Mouse (Mus musculus) spleen, adult 2 months (tissue): ENCODE results near the gene Robo1. TPM values are rescaled to one million over a fixed set of nuclear protein-coding genes. Genes with fewer than 3 reads are reported as not detected.

Source experiments
- DNase-seq, 2 experiments: peaks; one replicate each; pipeline versions ENCODE4 v3.0.0 to v3.0.0-alpha.2; 2012 to 2021; ENCODE audit warnings: low spot score in 2 of 2, low read depth in 1 of 2
- H3K27ac ChIP-seq: fragments of 200-500 bp; 2 replicates; pipeline ENCODE4 v1.5.1; 2012; ENCODE audit warnings: low read length, inconsistent platforms; ENCODE audit not compliant: insufficient read depth
- H3K27me3 ChIP-seq: fragments of 200-500 bp; 2 replicates; pipeline ENCODE4 v1.6.1; 2012; ENCODE audit warnings: mild to moderate bottlenecking, moderate library complexity, low read length, inconsistent platforms; ENCODE audit not compliant: control insufficient read depth, insufficient read depth
- H3K36me3 ChIP-seq: fragments of 200-500 bp; 2 replicates; pipeline ENCODE4 v1.6.1; 2012; ENCODE audit warnings: mild to moderate bottlenecking, low read length, inconsistent platforms; ENCODE audit not compliant: control insufficient read depth, insufficient read depth
- H3K4me1 ChIP-seq: fragments of 200-500 bp; 2 replicates; pipeline ENCODE4 v1.6.1; 2011; ENCODE audit warnings: inconsistent platforms; ENCODE audit not compliant: control insufficient read depth, insufficient read depth, insufficient read length
- H3K4me3 ChIP-seq: fragments of 200-500 bp; 2 replicates; pipeline ENCODE4 v1.5.1; 2011; ENCODE audit warnings: mild to moderate bottlenecking, inconsistent platforms; ENCODE audit not compliant: insufficient read depth, insufficient read length; ENCODE audit errors: extremely low read depth
- CTCF ChIP-seq: fragments of 200-500 bp; IDR thresholded peaks from 2 replicates; pipeline ENCODE4 v1.5.1; 2011; ENCODE audit warnings: mild to moderate bottlenecking, inconsistent platforms; ENCODE audit not compliant: insufficient read depth, insufficient read length, insufficient replicate concordance; ENCODE audit errors: extremely low read depth
- POLR2A ChIP-seq: fragments of 200-500 bp; IDR thresholded peaks from 2 replicates; pipeline ENCODE4 v1.6.1; 2011; ENCODE audit warnings: low read depth, low read length, inconsistent platforms
- WGBS: fragments of 180-500 bp; shearing (Covaris S2); methylation state at CpG from one replicate; pipeline ENCODE4 v1.1.7; 2018; 5-methylcytosine and 5-hydroxymethylcytosine counted together
- polyA plus RNA-seq: library from polyadenylated mRNA; depleted of rRNA; stranded (reverse); fragments of >200 nt; gene quantifications from 2 replicates; pipeline ENCODE4 v1.2.3, GENCODE M21; 2012

Robo1 gene
- polyA plus RNA-seq, 1 experiment = 1.4 TPM

GRCm38 (mm10) chr16:72930871-72931270, 622.8 kb downstream of the Robo1 start:
- no peaks in the 10 kb centered on the region for H3K4me1 ChIP-seq
- H3K27ac ChIP-seq = no peak overlapping the region
- no peaks in the 10 kb centered on the region for H3K36me3 ChIP-seq
- H3K27me3 ChIP-seq = no peaks in the 10 kb centered on the region
- no peak overlapping the region for H3K4me3 ChIP-seq
- WGBS = 67% methylated on average over 4 of the region's 4 CpGs
- no peak for DNase-seq
- TF ChIP-seq CTCF = no peak
- no peak for TF ChIP-seq POLR2A

- no peak overlapping the region for H3K27ac ChIP-seq
- no peaks in the 10 kb centered on the region for H3K4me1 ChIP-seq
- H3K36me3 ChIP-seq = no peaks in the 10 kb centered on the region
- no peak overlapping the region for H3K4me3 ChIP-seq
- no peaks in the 10 kb centered on the region for H3K27me3 ChIP-seq
- no peak for DNase-seq
- no peak for TF ChIP-seq CTCF
Observed at GRCm38 (mm10) chr16:72934908-72935307, 626.8 kb downstream of the Robo1 start.

- H3K36me3 ChIP-seq = no peaks in the 10 kb centered on the region
- DNase-seq = no peak
- H3K27ac ChIP-seq = no peak overlapping the region
- no peaks in the 10 kb centered on the region for H3K4me1 ChIP-seq
- no peak overlapping the region for H3K4me3 ChIP-seq
- WGBS = 79% methylated on average over 3 of the region's 3 CpGs
- H3K27me3 ChIP-seq = no peaks in the 10 kb centered on the region
- no peak for TF ChIP-seq POLR2A
- no peak for TF ChIP-seq CTCF
Observed at GRCm38 (mm10) chr16:72937183-72937582, 629.1 kb downstream of the Robo1 start.

- WGBS = 86% methylated on average over 3 of the region's 3 CpGs
Observed at GRCm38 (mm10) chr16:72939862-72940261, 631.8 kb downstream of the Robo1 start.

GRCm38 (mm10) chr16:72940786-72941185, 632.7 kb downstream of the Robo1 start:
- Histone ChIP-seq H3K4me1 (no peaks in the 10 kb centered on the region), H3K27me3 (no peaks in the 10 kb centered on the region), H3K36me3 (no peaks in the 10 kb centered on the region), H3K27ac (no peak overlapping the region), H3K4me3 (no peak overlapping the region)
- WGBS = 94% methylated on average over 8 of the region's 8 CpGs
- TF ChIP-seq POLR2A = no peak
- TF ChIP-seq CTCF = no peak
- DNase-seq = no peak

More at GRCm38 (mm10) chr16:72939862-72940261, 631.8 kb downstream of the Robo1 start:
- no peak for DNase-seq
- no peak overlapping the region for H3K27ac ChIP-seq
- H3K27me3 ChIP-seq = no peaks in the 10 kb centered on the region
- no peaks in the 10 kb centered on the region for H3K4me1 ChIP-seq
- H3K4me3 ChIP-seq = no peak overlapping the region
- H3K36me3 ChIP-seq = no peaks in the 10 kb centered on the region
- TF ChIP-seq CTCF = no peak

GRCm38 (mm10) chr16:72944403-72944802, 636.3 kb downstream of the Robo1 start:
- Histone ChIP-seq H3K27ac (no peak overlapping the region), H3K27me3 (no peaks in the 10 kb centered on the region), H3K4me1 (no peaks in the 10 kb centered on the region), H3K36me3 (no peaks in the 10 kb centered on the region), H3K4me3 (no peak overlapping the region)
- no peak for DNase-seq
- 89% methylated on average over 4 of the region's 4 CpGs for WGBS
- TF ChIP-seq CTCF (no peak), POLR2A (no peak)

GRCm38 (mm10) chr16:72951969-72952368, 643.9 kb downstream of the Robo1 start:
- no peak overlapping the region for H3K4me3 ChIP-seq
- DNase-seq = no peak
- no peaks in the 10 kb centered on the region for H3K4me1 ChIP-seq
- H3K27ac ChIP-seq = no peak overlapping the region
- H3K27me3 ChIP-seq = no peaks in the 10 kb centered on the region
- TF ChIP-seq CTCF = no peak
- no peak for TF ChIP-seq POLR2A
- 96% methylated on average over 6 of the region's 6 CpGs for WGBS
- H3K36me3 ChIP-seq = no peaks in the 10 kb centered on the region
